Mouse (Mus musculus) kidney, adult 18-20 months (tissue): Measurements from ENCODE around the gene Klf8.
"Not testable (repeated sequence)": the region's sequence is repeated elsewhere in the genome, so short reads cannot be mapped to it uniquely, and the experiment has no call there.

Experiments
- DNase-seq: peaks from one replicate; pipeline ENCODE4 v3.0.0; 2021

Gene Klf8

DNA sequence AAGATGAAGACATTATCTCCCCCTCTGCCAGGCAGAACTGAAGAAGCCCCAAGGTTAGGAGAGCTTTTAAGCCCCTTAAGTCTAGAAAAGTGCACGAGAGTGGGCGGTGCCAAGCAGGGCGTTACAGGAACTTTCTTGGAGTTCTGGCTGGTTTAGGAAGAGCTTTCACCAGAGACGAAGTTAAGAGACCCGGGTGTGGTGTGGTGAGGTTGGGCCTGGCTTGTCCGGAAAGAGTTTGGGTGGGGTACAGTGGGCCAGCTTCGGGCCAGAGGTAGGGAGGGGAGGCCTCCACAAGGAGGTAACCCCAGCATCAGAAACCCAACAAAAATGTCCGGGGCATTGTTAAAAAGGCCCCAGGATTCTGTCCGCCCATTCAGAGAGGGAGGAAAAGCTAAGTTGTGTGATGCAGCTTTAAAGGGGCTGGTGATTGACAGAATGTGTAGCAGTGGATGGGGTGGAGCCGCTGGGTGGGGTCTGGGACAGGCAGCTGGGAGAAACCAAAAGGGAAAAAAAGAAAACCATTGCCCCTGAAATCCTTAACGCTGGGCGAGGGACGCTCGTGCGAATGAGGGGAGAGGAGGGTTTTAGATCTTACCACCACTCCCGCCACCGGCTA lies at the start of gene Klf8:
TSS of gene Klf8 (plus strand) at position 163 of the 616 bp plus-strand sequence.
- DNase-seq, result no peak

DNA sequence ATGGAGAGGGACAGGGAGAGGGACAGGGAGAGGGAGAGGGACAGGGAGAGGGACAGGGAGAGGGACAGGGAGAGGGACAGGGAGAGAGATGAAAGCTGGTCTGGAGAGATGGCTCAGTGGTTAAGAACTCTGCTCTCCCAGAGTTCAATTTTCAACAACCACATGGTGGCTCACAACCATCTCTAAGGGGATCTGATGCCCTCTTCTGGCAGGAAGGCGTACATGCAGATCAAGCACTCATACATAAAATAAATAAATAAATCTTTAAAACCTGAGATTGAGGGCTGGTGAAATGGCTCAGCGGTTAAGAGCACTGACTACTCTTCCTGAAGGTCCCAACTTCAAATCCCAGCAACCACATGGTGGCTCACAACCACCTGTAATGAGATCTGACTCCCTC lies 38.1 kb upstream of the Klf8 start:
- DNase-seq, result peak; percentile 7

DNA sequence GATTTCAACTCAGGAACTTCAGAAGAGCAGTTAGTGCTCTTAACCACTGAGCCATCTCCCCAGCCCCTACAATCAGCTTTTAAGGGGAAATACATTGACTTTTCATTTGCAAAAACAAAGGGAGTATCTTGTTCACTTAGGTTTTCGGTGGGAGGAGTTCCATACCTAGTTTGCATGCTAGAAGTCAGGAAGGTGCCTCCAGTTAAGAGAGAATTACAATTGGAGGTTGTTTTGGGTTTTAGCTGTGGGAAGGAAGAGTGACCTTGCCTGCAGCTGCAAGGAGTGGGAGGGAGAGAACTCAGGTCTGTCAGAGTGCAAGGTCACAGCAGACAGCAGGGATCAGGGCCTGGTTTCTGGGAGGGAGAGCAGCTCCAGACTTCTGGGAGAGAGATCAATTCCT lies 26.2 kb upstream of the Klf8 start:
- DNase-seq, result no peak

DNA sequence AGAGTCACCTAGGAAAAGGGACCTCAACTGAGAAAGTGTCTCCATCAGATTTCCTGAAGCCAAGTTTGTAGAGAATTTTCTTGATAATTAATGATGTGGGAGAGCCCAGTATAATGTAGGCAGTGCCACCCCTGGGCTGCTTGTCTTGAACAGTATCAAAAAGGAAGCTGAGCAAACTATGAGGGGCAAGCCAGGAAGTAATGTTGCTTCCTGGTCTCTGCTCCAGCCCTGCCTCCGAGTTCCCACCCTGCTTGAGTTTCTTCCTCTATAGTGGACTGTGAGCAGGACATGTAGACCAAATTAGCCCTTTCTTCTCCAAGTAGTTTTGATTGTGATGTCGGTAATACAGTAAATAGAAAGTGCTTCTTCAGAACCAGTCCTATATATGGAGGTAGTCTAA lies 6.0 kb upstream of the Klf8 start:
- DNase-seq, result no peak

DNA sequence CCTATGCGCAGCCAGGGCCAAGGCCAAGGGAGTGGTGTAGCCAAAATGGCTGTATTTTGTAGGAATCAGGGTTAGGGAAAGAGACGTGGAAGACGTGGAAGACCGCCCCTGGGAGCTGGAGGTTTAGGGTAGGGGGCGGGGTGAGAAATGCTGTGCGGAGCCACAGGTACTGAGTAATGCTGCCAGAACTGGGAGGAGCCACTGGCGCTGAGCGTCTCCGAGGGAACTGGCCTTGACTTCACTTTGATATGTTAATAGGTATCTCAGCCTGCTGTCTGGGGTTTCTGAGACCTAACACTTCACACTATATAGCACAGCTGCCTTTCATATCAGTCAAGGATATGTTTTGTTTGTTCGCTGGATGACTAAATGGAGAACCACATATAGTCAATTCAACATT lies 4.0 kb upstream of the Klf8 start:
- no peak for DNase-seq

DNA sequence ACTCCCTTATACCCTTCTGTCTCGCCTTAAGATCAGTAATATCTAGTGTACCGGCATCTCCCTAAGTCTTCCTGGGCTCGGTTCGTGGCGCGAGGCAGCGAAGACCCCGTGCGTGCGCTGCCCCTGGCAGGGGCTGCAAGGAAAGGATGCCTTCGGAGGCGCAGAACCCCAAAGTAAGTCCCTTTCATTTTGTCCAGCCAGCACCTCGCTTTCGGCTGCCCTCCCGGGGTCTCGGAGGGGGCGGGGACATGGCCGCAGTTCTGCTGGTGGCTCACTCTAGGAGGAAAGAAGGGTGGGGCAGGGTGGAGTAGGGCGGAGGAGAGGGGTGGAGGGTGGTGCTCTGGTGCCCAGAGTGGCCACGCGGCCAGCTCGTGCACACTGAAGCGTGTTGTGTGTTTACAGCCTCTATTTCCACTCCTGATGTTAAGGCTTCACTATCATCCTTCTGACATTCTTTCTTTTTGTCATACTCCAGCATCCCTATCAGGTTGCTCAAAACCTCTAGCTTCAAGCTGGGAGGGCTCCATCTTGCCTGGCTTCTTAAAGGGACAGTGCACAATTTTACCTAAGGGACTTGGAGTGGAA lies 746 bp downstream of the Klf8 start:
- peak; percentile 8 for DNase-seq

DNA sequence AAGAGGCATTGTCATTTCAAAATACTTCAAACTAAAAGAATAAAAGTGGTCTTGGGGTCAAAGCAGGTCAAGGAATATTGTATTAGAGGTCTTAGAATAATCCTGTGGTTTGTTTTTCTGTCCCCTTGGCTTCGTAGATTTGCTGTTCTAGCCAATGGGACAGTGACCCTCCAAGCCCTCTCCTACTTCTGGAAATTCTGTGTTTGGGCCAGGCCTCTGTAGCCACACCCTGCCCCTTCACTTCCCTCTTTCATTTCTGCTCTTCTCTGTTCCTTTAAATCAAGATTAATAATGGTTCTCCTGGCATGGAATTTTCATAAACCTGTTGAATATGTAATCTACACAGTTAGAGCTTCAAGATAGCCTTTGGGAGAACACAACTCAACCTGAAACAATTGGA lies 17.0 kb downstream of the Klf8 start:
- no peak for DNase-seq

DNA sequence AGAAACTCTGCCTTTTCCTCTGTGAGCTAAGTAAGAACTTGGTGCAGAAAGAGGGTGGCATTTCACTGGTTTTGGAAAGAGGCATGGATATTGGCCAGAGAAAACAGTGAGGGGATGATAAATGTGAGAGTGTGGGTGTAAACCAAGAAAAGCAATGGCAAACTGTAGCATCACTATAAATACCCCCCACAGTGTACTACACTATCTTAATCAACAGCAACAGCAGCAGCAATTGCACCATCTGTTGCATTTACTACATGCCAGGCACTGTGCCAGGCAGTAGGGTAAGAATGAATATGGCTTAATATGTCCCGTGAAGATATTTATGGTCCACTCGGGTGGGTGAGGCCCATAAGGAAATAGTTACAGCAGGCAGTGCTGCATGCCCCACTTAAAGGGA lies 18.2 kb downstream of the Klf8 start:
- DNase-seq, result no peak

DNA sequence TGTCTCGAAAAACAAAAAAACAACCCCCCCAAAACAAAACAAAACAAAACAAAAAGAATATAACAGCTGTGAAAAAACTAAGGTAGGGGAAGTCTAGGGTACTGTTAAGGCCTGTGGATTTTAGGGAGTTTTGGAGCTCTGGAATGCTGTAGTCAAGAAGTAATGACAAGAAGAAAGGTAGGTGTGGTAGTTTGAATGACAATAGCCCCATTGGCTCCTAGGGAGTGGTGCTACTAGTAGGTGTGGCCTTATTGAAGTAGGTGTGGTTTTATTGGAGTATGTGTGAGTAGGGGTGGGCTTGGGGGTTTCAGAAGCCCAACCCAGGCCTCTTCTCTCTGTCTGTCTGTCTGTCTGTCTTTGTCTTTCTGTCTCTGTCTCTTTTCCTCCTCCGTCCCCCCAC lies 44.9 kb downstream of the Klf8 start:
- DNase-seq, result no peak

DNA sequence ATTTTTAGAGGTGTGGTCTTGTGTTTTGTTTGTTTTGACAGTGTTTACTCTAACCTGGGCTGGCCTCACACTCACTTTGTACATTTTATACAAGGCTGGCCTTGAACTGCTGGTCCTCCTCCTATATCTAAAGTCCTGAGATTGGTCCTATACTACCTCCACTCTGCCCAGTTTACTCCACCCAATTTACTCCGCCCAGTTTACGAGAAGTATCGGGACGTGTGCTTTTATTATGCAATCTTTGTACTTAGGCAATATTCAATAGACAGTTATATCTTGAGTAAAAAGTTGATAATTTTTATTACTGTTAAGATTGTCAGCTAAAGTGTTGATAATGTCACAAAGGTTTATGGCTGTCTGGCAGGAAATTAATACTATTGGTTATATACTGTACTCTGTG lies 74.1 kb downstream of the Klf8 start:
- DNase-seq, result no peak

DNA sequence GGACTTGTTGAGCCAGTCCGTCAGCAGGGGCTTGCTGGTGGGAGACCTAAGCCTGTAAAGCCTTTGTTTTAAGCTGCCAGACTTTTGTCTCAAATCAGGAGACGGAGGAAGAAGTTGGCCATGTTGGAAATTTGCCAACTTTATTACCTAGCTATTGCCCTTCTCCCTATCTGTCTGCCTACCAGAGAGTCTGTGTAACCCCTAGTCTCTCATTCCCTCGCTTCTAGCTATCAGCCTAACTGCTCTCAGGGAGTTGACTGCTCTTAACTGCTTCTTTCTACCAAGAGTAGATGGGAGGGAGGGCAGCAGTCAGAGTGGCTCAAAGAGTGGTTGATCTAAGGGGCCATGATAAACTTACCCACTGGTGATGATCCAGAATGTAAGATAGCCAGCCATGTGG lies 85.8 kb downstream of the Klf8 start:
- no peak for DNase-seq

DNA sequence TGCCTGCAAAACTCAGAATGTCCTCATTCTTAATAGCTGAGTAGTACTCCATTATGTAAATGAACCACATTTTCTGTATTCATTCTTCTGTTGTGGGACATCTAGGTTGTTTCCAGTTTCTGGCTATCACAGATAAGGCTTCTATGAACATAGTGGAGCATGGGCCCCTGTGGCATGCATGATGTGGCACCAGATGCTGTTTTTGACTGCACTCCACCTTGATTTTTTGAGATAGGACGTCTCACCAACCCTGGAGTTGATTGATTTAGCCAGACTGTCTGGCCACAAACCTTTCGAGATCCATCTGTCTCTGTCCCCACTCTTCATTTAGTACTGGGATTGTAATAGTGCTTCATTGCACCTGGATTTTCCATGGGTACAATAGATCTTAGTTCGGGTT lies 96.9 kb downstream of the Klf8 start:
- not testable (repeated sequence) for DNase-seq

DNA sequence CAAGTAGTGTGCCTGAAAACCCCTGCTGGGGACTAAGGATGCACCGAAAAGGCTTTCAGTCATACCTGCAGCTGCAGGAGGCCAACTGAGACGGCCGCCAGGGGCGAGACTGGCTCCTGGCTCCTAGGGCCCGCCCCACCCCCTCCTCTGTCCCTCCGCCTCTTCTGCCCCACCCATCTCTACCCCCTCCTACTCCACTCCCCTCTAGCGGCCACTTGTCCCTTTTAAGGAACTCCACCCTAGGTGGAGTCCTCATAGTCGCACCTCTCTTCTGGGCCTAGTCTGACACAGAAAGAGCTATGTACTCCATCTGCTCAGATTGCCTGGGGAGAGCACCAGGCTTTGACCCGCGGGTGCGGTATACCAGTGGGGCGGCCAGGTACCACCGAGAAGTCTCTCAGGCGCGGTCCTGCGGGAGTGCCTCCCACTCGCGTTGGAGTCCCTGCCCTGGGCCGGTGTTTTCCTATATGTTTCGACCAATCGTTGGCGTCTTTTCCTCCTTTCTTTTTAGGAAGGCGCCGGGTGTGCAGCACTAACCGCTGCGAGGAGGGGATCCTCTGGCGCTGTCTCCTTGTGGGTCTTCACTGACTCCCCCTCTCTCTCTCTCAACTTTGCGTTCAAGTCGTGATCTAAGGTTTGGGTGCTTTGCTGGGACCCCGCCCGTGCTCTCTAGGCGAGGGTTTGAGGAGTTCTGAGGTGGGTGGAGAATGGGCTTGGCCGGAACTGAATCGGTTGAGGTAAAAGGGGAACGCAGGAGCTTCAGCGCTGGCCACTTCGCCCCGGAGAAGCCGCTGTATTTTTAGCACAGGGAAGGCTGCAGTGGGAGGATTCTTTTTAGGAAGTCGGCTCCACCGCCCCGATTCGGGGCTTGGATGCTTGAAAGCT lies 122.3 kb downstream of the Klf8 start:
- peak; percentile 28 for DNase-seq

DNA sequence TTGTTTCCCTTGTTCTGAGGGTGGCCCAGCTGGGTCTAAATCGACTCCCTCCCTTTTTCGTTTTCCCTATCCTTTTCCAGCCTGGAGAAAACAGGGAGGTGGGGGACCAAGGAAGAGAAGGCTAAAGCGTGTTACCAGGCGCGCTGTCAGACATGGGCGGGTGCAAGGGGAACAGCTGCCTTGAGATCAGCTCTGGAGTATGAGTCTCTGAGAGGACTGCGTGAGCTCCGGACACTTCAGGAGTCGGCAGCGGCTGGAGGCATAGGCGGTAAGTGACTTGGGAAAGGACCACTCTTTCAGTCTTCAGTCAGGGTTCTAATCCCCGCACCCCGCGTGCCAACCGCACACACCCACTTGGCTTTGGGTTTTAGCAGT lies 122.9 kb downstream of the Klf8 start:
- DNase-seq, result peak; percentile 8

DNA sequence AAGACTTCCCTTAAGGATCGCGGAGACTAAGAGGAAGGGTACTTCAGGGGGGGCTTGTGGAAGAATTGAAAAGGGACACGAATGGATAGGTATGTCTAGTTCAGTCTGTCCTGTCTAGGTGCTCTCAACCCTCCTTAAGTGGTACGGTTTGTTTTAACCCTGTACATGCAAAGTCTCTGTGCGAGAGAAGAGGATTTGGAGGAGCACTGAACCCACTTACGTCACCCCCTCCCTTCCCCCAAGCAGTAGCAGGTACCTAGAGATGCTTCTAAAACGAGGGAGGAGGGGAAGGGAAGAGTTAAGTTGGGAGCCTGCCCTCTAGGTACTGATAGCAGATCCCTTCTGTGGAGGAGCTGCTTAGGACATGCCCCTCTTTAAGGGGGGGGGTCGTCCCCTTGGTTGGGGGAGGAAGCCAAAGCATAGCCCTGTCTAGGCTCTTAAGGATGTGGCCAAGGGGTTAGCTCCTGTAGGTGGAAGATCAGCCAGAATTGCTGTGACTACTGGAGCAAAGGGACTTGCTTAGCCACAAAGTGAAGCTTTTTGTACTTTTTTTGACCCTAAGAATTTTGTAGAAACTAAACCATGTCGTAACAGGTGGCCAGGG lies 123.5 kb downstream of the Klf8 start:
- no peak for DNase-seq

DNA sequence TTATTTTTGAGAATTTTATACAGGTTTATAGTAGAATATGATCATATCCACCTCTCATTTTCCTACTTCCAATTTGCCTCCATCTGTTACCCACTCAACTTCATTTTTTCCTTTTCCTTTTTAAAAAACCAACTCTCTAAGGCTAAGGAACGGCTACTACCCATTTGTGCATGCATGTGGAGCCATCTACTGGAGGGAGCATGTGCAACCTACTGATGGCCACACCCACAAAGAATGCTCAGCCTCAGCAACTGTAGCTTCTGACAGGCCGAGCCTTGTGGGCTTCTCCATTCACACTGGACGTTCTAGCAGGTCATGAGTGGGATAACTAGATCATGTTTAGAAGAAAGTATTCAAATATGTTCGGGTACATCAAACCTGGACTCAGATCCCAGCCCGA lies 129.5 kb downstream of the Klf8 start:
- DNase-seq, result peak; percentile 26

DNA sequence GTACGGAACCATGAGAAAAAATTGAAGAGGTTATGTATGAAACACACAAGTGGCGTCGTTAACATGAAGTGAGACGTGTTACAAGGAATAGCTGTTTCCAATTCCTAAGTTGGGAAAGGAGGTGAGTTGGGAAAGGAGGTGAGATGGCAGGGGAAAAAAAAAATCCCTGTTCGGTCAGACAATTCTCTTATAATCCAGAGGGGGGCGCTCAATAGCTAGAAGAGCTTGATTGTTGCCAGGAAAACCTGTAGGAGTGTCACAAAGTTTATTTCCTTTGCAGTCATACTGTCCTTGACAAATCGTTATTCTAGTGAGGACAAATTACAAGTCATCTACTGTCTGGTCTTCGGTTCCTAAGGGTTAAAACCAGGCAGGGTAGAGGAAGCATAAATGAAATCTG lies 132.5 kb downstream of the Klf8 start:
- no peak for DNase-seq

DNA sequence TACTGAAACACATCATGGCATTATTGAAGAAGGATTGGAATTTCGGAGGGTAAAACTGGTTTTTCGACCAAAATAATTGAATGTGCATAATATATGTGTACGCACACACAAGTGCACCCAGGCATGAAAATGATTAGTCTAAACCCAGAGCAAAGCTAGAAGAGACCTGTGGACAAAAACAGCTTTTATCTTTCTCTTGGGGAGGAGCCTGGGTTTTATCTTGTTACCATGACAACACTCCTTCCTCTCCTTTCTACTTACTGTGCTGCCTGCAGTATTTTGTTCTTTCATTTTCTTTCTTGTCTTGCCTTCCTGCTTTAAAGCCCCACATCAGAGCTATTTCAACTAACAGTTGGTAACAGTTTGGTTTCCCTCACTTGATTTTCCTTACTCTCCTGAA lies 137.8 kb downstream of the Klf8 start:
- DNase-seq, result no peak

DNA sequence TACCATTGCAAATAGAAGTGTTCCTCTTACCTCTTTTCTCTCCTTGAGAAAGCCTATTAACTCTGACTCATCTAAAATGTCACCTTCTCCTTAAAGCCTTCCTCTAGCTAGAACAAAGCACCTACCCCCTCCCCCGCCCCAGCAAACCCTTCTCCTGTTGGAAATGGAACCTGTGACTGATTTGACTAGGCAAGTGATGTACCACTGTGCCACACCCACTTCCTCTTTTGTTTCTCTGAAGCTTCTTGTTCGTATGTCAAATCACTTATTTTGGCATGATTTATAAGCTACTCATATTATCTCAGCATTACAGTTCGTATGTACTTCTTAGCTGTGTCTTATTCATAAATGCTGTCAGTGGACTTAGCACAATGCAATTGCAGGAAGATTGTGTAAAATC lies 144.5 kb downstream of the Klf8 start:
- no peak for DNase-seq

DNA sequence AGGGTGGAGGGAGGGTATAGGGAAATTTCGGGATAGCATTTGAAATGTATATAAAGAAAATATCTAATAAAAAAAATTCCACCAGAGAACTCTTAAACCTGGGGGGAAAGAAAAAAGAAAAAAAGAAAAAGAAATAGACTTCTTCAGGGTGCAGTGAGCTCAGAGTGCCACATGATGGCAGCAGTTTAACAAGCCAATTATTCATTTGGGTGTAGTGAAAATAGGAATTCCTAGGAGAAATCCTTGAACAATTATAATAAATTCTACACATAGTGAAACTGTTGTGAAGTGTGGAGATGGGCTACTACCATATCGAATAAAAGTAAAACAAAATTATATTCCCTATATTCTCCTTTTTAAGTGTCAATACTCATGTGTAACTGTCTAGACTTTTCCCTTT lies 152.0 kb downstream of the Klf8 start:
- DNase-seq, result no peak

DNA sequence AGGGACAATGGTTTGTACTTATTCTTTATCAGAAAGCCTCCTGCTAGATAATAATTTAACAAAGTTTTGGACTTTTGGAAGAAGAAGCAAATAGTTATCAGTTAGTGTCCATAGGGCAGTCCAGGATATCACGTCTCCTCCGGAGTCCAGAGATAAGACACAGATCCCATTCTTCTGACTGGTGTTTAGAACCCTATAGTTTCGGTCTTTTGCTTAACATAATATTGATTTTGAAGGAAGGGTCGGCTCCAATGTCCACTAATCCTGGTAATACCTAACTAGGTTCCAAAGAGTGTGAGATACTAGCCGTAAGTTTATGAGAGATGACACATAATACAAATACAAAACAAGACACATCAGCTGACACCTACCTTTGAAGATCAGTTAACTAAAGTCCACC lies 179.8 kb downstream of the Klf8 start:
- DNase-seq, result no peak

DNA sequence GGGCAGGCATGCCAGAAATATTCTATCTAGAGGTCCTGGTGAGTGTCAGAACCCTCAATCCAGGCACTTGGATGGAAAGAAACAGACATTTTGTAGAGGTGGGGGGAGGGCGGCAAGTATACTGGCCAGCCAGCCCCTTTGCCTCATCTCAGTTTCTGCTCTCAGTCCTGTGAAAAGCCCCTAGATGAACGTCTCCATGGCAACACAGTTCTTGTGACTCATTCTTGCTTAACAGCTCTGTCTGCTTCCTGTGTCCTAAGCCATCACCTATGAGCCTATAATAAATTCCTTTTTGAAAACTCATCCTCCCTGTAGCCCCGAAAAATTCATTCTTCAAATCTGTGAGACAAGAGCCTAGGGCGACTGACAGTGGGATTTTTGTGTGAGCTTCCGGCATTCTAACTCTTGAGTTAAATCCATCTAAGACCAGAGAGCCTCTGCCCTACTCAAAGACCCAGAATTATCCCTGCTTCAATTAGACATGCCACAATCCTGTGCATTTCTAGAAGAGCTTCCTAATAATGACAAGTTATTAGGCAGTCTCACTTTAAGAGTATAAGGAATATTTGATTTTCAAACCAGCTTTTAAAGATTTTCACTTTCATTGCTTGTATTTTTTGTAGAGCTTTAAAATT lies 196.5 kb downstream of the Klf8 start:
- no peak for DNase-seq

DNA sequence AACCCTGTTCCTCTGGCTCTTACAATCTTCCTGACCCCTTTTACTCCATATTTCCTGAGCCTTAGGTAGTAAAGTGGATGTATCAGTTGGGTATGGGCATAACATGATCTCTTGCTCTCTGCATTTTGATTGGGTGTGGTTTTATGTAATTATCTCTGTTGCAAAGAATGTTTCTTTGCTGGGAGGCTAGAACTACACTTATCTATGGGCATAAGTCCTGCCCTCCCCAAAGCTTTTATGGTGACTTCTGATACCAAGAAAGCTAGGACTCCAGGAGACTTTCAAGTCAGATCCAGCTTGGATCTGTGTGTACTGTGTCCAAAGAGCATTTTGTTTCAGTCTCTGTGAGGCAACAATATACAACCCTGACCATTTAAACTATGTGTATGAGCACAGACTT lies 202.3 kb downstream of the Klf8 start:
- no peak for DNase-seq

DNA sequence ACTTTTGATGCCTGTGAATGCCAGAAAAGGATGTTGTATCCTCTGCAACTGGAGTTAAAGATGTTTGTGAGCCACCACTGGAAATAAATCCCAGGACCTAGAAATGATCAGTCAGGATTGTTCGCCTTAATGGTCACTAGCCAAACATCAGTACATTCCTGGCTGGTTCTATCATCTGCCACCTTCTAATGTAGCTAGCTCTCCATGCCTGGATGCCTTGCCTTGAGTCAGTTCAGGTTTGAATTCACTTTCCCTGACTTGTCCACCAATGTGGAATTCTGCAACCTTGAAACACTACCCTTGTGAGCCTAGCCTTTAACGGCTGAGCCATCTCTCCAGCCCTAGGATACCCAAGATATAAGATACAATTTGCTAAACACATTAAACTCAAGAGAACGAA lies 202.8 kb downstream of the Klf8 start:
- no peak for DNase-seq
